Mouse (Mus musculus): ENCODE results near the gene Sycp3. TPM values are rescaled to one million over a fixed set of nuclear protein-coding genes. Genes with fewer than 3 reads are reported as not detected.

Gene Sycp3
- polyA plus RNA-seq, 1 experiment from 2014 or later = not detected

DNA sequence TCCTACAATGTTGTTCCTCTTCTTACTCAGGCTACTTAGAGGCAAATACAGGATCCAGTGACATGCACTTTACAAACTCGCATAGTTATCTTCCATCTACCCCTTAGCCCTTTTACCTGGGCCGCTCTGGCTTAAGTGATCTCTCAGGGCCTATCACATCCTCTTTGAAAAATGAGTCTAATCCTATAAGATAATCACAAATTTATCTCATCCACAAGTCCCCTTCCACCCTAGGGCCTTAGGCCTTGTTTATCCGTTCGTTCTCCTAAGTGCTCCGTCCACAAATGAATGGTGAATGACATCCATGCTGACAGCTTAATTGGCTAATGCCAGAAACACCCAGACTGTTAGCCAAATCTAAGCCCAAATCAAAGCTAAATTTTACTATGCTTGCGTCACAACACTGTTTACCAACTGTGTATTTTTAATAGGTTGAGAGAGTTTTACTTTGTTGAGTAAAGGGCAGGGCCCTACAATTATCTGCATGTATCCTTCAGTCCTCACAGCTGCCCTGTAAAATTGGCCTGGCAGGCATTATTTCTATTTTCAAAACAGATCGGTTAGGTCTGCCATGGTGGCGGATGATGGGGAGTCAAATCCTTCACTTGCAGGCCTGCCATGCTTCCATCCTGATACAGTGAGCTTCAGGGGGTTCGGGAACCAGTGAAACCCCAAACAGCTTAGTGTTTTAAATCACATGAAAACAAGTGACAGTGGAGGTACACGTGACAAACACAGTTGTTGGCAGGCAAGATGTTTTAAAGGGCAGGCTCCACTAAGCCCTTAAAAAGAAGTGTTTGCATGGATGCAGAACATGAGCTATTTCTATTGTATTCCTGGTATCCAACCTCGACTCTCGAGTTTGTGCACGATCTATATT is 42.8 kb downstream of the Sycp3 start:
- Histone ChIP-seq H3K9ac (no peak overlapping the region), H3K27ac (replicated peaks) (no peak overlapping the region), H3K9me3 (replicated peaks) (no peaks in the 10 kb centered on the region), H3K4me2 (replicated peaks) (peak overlapping the region; percentile 89), H3K36me3 (no peaks in the 10 kb centered on the region), H3K4me3 (replicated peaks) (0 out of 2 replicates have a peak overlapping the region, but pooled peaks have one; percentile 84), H3K4me1 (peaks cover 24% of the 10 kb centered on the region), H3K27me3 (no peaks in the 10 kb centered on the region)
- WGBS = 51% methylated on average over 13 of the region's 13 CpGs
- ATAC-seq (ENCODE audit: insufficient number of reproducible peaks, low FRiP score, low TSS enrichment, low read depth) = no peak

DNA sequence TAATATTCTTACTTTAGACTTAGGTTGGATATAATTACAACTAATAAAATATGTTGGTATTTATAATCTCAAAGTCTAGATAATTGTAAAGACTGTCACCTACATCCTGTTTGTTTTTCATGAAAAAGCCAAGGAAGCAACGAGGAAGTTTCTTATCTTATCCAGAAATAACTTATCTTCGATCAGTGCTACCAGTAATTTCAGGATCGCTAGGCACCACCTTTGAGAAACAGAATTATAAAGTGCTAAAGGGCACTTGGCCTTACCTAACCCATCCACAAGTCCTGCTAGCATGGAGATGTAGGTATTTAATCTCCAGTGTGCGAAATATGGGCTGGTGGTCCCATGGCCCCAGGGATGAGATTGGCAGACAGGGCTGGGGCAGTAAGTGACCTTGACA is 43.5 kb downstream of the Sycp3 start:
- WGBS = 44% methylated on average over 4 of the region's 4 CpGs
- Histone ChIP-seq H3K4me2 (replicated peaks) (peak overlapping the region; percentile 89), H3K27me3 (no peaks in the 10 kb centered on the region), H3K9me3 (replicated peaks) (no peaks in the 10 kb centered on the region), H3K4me3 (replicated peaks) (peak overlapping the region; percentile 84), H3K9ac (peak overlapping the region; percentile 79), H3K36me3 (no peaks in the 10 kb centered on the region), H3K27ac (replicated peaks) (no peak overlapping the region), H3K4me1 (peaks cover 24% of the 10 kb centered on the region)
- no peak for ATAC-seq (ENCODE audit: insufficient number of reproducible peaks, low FRiP score, low TSS enrichment, low read depth)

DNA sequence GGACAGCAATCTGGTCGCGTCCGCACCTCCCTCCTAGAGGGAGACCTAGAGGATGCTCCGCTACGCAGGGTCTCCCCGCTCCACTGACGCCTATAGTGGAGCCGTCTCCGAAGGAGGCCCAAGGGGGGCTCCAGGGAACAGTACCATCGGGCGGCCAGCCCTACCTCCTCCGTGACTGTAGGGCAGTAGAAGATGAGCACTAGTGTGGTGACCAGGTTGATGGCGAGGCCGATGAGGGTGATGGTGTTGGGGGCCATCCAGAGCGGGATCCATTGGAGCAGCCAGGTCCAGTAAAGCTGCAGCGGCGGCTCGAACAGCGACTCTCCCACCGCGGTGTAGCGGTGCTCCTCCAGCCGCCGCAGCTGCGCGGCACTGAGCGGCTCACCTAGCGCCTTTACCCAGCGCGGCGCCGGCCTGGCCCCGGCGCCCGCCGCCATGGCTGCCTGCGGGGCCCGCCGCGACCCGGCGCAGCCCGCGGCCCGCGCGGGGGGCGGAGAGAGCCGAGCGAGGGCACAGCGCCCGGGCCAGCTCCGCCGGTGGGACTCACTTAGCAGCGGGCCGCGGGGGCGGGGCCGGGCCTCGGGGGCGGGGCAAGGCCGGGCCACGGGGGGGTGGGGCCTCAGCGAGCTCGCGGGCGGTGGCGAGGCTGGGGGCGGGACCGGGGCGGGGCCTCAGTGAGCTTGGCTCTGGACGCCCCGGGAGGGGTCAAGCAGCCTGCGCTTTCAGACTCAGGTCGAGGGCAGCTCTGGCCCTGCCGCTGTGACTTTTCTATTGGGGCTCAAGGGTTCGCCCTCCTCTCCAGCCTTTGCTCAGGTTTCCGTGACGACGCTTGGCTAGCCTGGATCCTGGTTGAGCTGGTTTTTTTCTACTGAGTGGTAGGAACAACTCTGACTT is 44.3 kb downstream of the Sycp3 start, which contains the start of gene Chpt1:
Gene Chpt1, minus strand, starts transcription at position 653 of the 894 bp plus-strand sequence.
- Histone ChIP-seq H3K9ac (peak within 1 kb of the TSS; percentile 79), H3K4me2 (replicated peaks) (peak within 1 kb of the TSS; percentile 89), H3K36me3 (no peaks in the 10 kb centered on the region), H3K4me3 (replicated peaks) (peak within 1 kb of the TSS; percentile 84), H3K27ac (replicated peaks) (peak within 1 kb of the TSS; percentile 72), H3K4me1 (peaks cover 24% of the 10 kb centered on the region), H3K27me3 (no peaks in the 10 kb centered on the region), H3K9me3 (replicated peaks) (no peaks in the 10 kb centered on the region)
- under 1% methylated on average over 68 of the region's 80 CpGs for WGBS
- peak; percentile 96 for ATAC-seq (ENCODE audit: insufficient number of reproducible peaks, low FRiP score, low TSS enrichment, low read depth)

DNA sequence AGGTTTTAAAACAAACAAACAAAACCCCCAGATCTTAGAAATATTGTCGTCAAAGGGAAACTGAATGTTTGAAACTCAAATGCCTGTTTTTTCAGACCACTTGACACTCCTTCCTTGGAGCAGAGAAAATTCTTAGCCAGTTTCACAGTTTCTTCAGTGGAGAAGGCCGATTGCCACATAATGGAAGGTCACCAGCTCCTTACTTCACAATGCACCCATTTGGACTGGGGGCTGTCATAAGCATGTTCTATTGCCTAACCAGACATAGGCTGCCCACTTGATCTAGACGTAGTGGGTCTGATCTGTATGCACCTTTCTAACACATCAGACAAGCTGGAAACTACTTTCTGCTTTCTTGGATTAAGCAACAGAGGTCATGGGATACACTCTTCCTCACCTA is 45.1 kb downstream of the Sycp3 start:
- Histone ChIP-seq H3K4me2 (replicated peaks) (peak overlapping the region; percentile 89; the same call in 1 of the 2 replicates), H3K4me3 (replicated peaks) (no peak overlapping the region), H3K36me3 (no peaks in the 10 kb centered on the region), H3K27ac (replicated peaks) (no peak overlapping the region), H3K9ac (no peak overlapping the region), H3K9me3 (replicated peaks) (no peaks in the 10 kb centered on the region), H3K27me3 (no peaks in the 10 kb centered on the region), H3K4me1 (peaks cover 24% of the 10 kb centered on the region)
- no peak for ATAC-seq (ENCODE audit: insufficient number of reproducible peaks, low FRiP score, low TSS enrichment, low read depth)
- WGBS = 57% methylated on average over 3 of the region's 3 CpGs

DNA sequence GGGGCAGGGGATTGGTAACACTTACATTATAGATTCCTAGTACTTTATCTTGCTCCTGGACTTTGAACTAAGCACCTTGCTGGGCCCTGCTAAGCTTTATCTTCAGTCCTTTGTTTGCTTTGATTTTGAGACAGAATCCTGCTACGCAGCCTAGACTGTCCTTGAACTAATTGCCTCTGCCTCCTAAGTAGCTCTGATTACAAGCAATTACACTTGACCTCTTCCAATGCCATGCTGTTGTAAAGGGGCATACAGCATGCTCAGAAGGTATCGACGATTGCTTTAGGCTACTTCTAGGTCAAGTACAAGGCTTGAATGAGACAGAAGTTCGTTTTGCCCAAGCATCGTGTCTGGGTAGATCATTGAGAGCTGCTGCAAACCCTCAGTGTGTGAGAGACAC is 45.9 kb downstream of the Sycp3 start:
- Histone ChIP-seq H3K9me3 (replicated peaks) (no peaks in the 10 kb centered on the region), H3K36me3 (no peaks in the 10 kb centered on the region), H3K27ac (replicated peaks) (no peak overlapping the region), H3K4me2 (replicated peaks) (no peak overlapping the region), H3K4me3 (replicated peaks) (no peak overlapping the region), H3K4me1 (peaks cover 24% of the 10 kb centered on the region), H3K27me3 (no peaks in the 10 kb centered on the region), H3K9ac (no peak overlapping the region)
- ATAC-seq (ENCODE audit: insufficient number of reproducible peaks, low FRiP score, low TSS enrichment, low read depth) = no peak
- WGBS = 43% methylated on average over 5 of the region's 5 CpGs

DNA sequence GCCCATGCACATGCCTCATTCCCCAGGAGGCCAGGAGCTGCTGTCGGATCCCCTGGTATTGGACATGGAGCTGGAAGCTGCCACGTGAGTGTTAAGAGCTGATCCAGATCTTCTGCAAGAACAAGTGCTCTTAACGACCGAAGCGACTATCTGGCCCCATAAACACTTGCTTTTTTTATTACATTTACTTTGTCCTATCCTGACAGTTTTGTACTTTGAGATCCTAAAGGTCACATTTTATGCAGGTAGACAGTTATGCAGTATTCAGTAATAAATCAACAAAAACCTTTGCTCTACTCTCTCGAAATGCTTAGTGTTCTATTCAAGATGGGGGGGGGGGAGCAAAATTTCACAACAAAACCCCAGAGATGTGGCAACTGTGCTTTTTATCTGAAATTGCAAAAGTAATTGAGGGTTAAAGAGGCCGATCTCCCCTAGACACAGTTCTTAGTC is 48.3 kb downstream of the Sycp3 start:
- ATAC-seq (ENCODE audit: insufficient number of reproducible peaks, low FRiP score, low TSS enrichment, low read depth) = no peak
- Histone ChIP-seq H3K4me1 (peaks cover 9% of the 10 kb centered on the region), H3K27me3 (no peaks in the 10 kb centered on the region), H3K9me3 (replicated peaks) (no peaks in the 10 kb centered on the region), H3K4me2 (replicated peaks) (no peak overlapping the region), H3K27ac (replicated peaks) (no peak overlapping the region), H3K9ac (no peak overlapping the region), H3K36me3 (no peaks in the 10 kb centered on the region), H3K4me3 (replicated peaks) (no peak overlapping the region)
- WGBS = 77% methylated on average over 7 of the region's 7 CpGs

DNA sequence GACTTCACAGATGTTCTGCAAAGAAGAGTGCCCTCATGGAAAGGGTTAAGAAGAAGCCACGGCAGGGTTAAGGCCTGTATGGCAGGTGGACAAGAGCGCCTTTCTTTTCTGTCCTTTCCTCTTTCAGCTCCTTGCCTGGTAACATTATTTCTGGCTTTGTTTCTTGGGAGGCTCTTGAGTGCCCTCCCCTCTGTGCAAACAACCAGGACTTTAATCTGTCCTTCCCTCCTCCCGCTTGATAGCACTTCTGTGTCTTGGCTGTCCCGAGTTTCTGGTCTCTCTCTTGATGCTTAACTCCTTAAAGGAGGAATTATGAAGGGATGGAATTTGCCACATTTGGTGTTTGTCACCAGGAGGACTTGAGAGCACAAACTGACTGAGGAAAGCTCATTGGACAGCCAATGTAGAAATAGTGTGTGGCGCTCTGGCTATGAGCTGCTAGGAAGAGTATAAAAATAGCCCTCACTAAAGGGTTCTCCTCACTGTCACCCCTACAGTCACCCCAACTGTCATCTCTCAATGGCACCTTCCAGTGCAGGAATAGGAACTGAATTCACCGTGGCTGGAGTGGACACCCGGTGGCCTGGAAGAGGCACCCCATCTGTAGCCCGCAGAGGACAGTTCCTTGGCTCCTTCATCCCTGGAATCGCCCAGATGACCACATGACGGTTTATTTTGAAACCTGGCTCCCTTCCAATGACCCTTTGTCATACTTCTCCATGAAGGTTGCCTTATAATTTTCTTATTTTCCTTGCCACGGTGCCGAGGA is 51.3 kb downstream of the Sycp3 start:
- no peaks in the 10 kb centered on the region for H3K4me1 ChIP-seq
- no peak for ATAC-seq (ENCODE audit: insufficient number of reproducible peaks, low FRiP score, low TSS enrichment, low read depth)
- WGBS = 71% methylated on average over 12 of the region's 12 CpGs

DNA sequence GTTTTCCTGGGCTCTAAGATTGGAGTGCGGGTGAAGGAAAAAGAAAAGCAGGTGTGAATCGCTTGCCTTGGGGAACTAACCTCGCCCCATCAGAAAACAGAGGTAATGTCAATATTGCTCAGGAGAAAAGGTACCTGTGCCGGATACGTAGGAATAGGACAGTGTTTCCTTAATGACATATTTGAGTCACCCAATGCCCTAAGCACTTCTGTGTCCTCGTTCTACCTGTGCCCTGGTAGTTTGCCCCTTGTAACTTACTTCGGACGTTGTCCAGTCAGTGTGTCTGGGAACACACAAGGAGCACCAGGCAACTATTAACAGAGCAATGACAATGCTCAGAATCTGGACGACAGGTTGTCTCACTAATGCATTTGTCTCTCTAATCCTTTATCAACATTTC is 52.0 kb downstream of the Sycp3 start:
- Histone ChIP-seq H3K4me3 (replicated peaks) (no peak overlapping the region), H3K4me2 (replicated peaks) (no peak overlapping the region), H3K36me3 (no peaks in the 10 kb centered on the region), H3K27me3 (no peaks in the 10 kb centered on the region), H3K9me3 (replicated peaks) (no peaks in the 10 kb centered on the region), H3K4me1 (no peaks in the 10 kb centered on the region), H3K27ac (replicated peaks) (no peak overlapping the region), H3K9ac (no peak overlapping the region)
- no peak for ATAC-seq (ENCODE audit: insufficient number of reproducible peaks, low FRiP score, low TSS enrichment, low read depth)
- 83% methylated on average over 9 of the region's 9 CpGs for WGBS

More for the DNA sequence above, 51.3 kb downstream of the Sycp3 start:
- Histone ChIP-seq H3K9ac (no peak overlapping the region), H3K4me2 (replicated peaks) (no peak overlapping the region), H3K27ac (replicated peaks) (no peak overlapping the region), H3K9me3 (replicated peaks) (no peaks in the 10 kb centered on the region), H3K36me3 (no peaks in the 10 kb centered on the region), H3K27me3 (no peaks in the 10 kb centered on the region), H3K4me3 (replicated peaks) (no peak overlapping the region)

DNA sequence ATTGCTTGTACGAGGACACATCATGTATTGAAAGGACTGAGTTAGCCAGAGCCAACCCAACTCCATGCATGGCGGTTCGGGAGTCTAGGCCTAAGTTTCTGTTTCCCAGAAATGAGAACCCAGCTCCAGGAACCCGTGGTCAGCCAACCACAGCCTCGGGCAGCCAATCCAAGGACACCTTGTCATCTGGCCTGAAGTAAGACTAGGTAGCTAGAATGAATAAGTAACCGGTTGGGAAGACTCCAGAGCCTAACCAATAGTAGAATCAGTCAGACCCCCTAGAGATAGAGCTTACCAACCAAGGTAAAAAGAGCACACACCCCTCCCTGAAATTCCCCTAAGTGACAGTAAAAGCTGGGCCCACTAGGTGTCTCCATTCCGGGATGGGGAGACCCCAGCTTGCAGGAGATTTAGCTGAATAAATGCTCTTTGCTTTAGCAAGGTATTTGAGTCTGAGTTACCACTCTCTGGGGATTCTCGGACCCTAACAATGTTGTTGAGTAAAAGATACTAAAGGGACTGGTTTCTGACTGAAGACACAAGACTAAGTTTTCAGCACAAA is 54.3 kb downstream of the Sycp3 start:
- ATAC-seq (ENCODE audit: insufficient number of reproducible peaks, low FRiP score, low TSS enrichment, low read depth) = no peak
- Histone ChIP-seq H3K27ac (replicated peaks) (no peak overlapping the region), H3K4me3 (replicated peaks) (no peak overlapping the region), H3K4me1 (no peaks in the 10 kb centered on the region), H3K36me3 (no peaks in the 10 kb centered on the region), H3K9ac (no peak overlapping the region), H3K9me3 (replicated peaks) (no peaks in the 10 kb centered on the region), H3K4me2 (replicated peaks) (no peak overlapping the region), H3K27me3 (no peaks in the 10 kb centered on the region)
- 71% methylated on average over 8 of the region's 8 CpGs for WGBS

DNA sequence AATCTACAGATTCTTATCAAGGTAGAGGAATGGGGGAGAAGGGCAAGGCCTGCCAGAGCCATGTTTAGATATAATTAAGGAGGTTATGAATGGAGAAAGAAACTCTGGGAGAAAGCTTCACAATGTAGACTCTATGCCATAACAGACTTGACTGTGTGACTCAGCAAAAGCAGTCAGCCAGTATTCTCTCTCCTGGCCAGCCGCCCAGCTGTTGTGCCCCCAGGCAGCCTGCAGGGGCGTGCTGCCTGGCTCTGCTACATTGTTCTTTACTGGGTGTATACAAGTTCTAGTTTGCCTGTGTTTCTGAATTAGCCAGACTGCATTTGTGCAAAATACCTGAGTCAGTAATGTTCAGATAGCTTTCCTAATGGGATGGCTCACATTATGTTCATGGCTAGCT is 55.1 kb downstream of the Sycp3 start:
- no peaks in the 10 kb centered on the region for H3K36me3 ChIP-seq
- no peak for ATAC-seq (ENCODE audit: insufficient number of reproducible peaks, low FRiP score, low TSS enrichment, low read depth)
- 33% methylated on average over 2 of the region's 2 CpGs for WGBS

More for the DNA sequence above, 55.1 kb downstream of the Sycp3 start:
- no peak overlapping the region for H3K27ac ChIP-seq (replicated peaks)
- no peaks in the 10 kb centered on the region for H3K9me3 ChIP-seq (replicated peaks)
- no peak overlapping the region for H3K4me3 ChIP-seq (replicated peaks)
- H3K4me1 ChIP-seq = no peaks in the 10 kb centered on the region
- H3K9ac ChIP-seq = no peak overlapping the region
- no peak overlapping the region for H3K4me2 ChIP-seq (replicated peaks)
- H3K27me3 ChIP-seq = no peaks in the 10 kb centered on the region
